Mouse (Mus musculus) frontal cortex, postnatal 14 days (tissue): ENCODE measurements around the gene Ifrd1.
A peak's percentile ranks its signal among the peaks of the same experiment; 100 is the strongest.

Experiments used
- DNase-seq, 2 experiments: peaks; one replicate each; pipeline ENCODE4 v3.0.0; 2022; ENCODE audit warnings: low spot score in 2 of 2

Gene Ifrd1

GRCm38 (mm10) chr12:40243241-40243640 lies 5.1 kb downstream of the Ifrd1 start:
- no peak for DNase-seq

- DNase-seq: no peak
Measured at GRCm38 (mm10) chr12:40239161-40239560, 9.1 kb downstream of the Ifrd1 start.

GRCm38 (mm10) chr12:40232231-40232630 lies 16.1 kb downstream of the Ifrd1 start:
- DNase-seq: no peak

GRCm38 (mm10) chr12:40231632-40232031 lies 16.7 kb downstream of the Ifrd1 start:
- no peak for DNase-seq

- no peak for DNase-seq
Measured at GRCm38 (mm10) chr12:40224171-40224880, 24.0 kb downstream of the Ifrd1 start.

GRCm38 (mm10) chr12:40223676-40224075 lies 24.6 kb downstream of the Ifrd1 start:
- no peak for DNase-seq

GRCm38 (mm10) chr12:40223082-40223619 lies 25.2 kb downstream of the Ifrd1 start:
- peak; percentile 99 for DNase-seq

- DNase-seq: peak; percentile 92 to 95
Measured at GRCm38 (mm10) chr12:40222251-40223081, 25.8 kb downstream of the Ifrd1 start.

GRCm38 (mm10) chr12:40221611-40222010 lies 26.7 kb downstream of the Ifrd1 start:
- DNase-seq: no peak

GRCm38 (mm10) chr12:40220896-40221295 lies 27.4 kb downstream of the Ifrd1 start:
- no peak for DNase-seq

GRCm38 (mm10) chr12:40220001-40220570 lies 28.2 kb downstream of the Ifrd1 start:
- no peak for DNase-seq

GRCm38 (mm10) chr12:40218430-40218945 lies 29.8 kb downstream of the Ifrd1 start:
- DNase-seq: no peak

GRCm38 (mm10) chr12:40217776-40218175 lies 30.5 kb downstream of the Ifrd1 start:
- no peak for DNase-seq

- no peak for DNase-seq
Measured at GRCm38 (mm10) chr12:40214888-40215876, 33.1 kb downstream of the Ifrd1 start.

GRCm38 (mm10) chr12:40209049-40209448 lies 39.3 kb downstream of the Ifrd1 start:
- DNase-seq: no peak

- DNase-seq: no peak
Measured at GRCm38 (mm10) chr12:40207909-40208308, 40.4 kb downstream of the Ifrd1 start.

GRCm38 (mm10) chr12:40202161-40203035 lies 45.9 kb downstream of the Ifrd1 start:
- no peak for DNase-seq

- no peak for DNase-seq
Measured at GRCm38 (mm10) chr12:40200484-40201235, 47.6 kb downstream of the Ifrd1 start.

GRCm38 (mm10) chr12:40199795-40200402 lies 48.4 kb downstream of the Ifrd1 start:
- DNase-seq: peak; percentile 49 to 67
